Mouse (Mus musculus): ENCODE data around the gene 1110059E24Rik.

- TF ChIP-seq POLR2A (IDR thresholded peaks at IDR 0.05; ENCODE audit: low read depth, low read length) (no peak), CTCF (IDR thresholded peaks at IDR 0.05; ENCODE audit: extremely low read depth, insufficient read depth, insufficient read length, insufficient replicate concordance) (no peak)
These were observed 62.9 kb downstream of the 1110059E24Rik start for GRCm38 (mm10) chr19:21589888-21590287.

Measured in spleen, adult 2 months (tissue).